Mouse (Mus musculus): ENCODE results near the gene Loxl1. TPM values are rescaled to one million over a fixed set of nuclear protein-coding genes. Genes with fewer than 3 reads are reported as not detected.

The Loxl1 gene
- polyA plus RNA-seq, 1 experiment from 2014 or later = 4.8 TPM

DNA sequence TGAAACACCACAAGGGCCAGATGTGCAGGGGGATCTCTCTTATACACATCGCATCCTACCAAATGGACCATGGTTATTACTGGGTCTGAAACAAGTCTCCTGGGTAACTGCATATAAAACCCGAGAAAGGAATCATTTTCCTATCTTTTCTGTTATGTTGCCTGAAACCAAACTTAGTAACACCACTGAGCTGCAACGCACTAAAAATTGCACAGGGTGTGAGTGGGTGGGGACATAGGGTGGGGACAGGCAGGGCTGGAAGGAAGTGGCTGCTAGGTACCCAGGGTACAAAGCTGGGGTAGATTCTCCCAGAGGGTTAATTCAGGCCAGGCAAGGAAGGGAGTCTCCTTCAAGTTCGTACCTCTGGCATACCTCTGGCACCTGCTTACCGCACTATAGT, 70.3 kb downstream of the Loxl1 start:
- WGBS = 93% methylated on average over 5 of the region's 5 CpGs

DNA sequence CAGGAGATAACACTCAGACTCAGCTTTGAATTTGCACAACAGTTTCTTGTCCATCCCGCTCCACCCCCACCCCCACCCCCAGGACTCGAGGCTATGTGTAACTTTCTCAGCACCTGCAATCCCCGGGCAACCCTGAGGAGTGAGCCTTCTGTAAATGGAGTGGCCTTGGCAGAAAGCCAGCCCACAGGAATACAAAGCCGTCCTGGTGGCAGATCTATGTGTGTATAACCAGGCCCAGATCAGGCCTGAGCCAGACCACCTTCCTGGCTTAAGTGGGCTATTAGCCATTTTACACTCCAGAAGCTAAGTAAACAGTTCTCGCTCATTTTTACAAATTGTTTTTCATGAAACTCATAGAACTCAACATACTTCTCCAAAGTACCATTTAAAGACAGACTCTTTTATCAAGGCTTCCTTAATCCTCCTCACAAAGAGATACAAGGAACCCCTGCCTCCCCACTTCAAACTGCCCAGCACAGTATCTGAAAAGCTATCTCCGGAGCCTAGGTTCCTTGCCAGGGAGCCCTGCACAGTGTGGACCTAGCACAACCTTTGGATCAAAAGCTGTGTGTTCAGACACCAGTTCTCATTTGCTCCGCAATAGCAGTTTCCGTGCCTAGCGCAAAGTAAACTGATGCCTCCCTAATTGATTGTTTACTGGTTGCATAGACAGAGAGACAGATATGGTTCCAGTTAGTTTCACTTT, 71.1 kb downstream of the Loxl1 start:
- Histone ChIP-seq H3K27me3 (no peaks in the 10 kb centered on the region), H3K27ac (peak overlapping the region; percentile 59; the same call in 1 of the 2 replicates), H3K4me1 (replicated peaks) (peaks cover 18% of the 10 kb centered on the region), H3K36me3 (no peaks in the 10 kb centered on the region), H3K9me3 (no peaks in the 10 kb centered on the region), H3K9ac (replicated peaks) (no peak overlapping the region), H3K4me3 (replicated peaks) (no peak overlapping the region), H3K4me2 (replicated peaks) (no peak overlapping the region)
- ATAC-seq = peak; percentile 69
- WGBS = 47% methylated on average over 9 of the region's 9 CpGs

More for the DNA sequence above, 70.3 kb downstream of the Loxl1 start:
- Histone ChIP-seq H3K4me1 (replicated peaks) (peaks cover 24% of the 10 kb centered on the region), H3K9ac (replicated peaks) (no peak overlapping the region), H3K27ac (no peak overlapping the region), H3K4me2 (replicated peaks) (no peak overlapping the region), H3K36me3 (no peaks in the 10 kb centered on the region), H3K9me3 (no peaks in the 10 kb centered on the region), H3K27me3 (no peaks in the 10 kb centered on the region), H3K4me3 (replicated peaks) (no peak overlapping the region)
- ATAC-seq = no peak

Other genes with a start within 250 kb of the Loxl1 start
- 8.1 and 9.9 TPM in 2 replicates for gene Stra6, start 249.4 kb downstream of the Loxl1 start, polyA plus RNA-seq (2015; fragmentation: Nextera tagmentation; extraction: Ambion mirVana)
- gene Ccdc33, start 194.4 kb downstream of the Loxl1 start, polyA plus RNA-seq (2015; fragmentation: Nextera tagmentation; extraction: Ambion mirVana) = 0.73 and 0.80 TPM in 2 replicates
- 21.4 and 25.3 TPM in 2 replicates for gene Islr, start 108.9 kb downstream of the Loxl1 start, polyA plus RNA-seq (2015; fragmentation: Nextera tagmentation; extraction: Ambion mirVana)
- gene Islr2, start 108.9 kb downstream of the Loxl1 start, polyA plus RNA-seq (2015; fragmentation: Nextera tagmentation; extraction: Ambion mirVana) = 36.8 and 51.7 TPM in 2 replicates
- gene Pml, start 63.4 kb downstream of the Loxl1 start, polyA plus RNA-seq (2015; fragmentation: Nextera tagmentation; extraction: Ambion mirVana) = 4.1 and 4.8 TPM in 2 replicates
- 94.8 and 97.2 TPM in 2 replicates for gene Stoml1, start 60.0 kb downstream of the Loxl1 start, polyA plus RNA-seq (2015; fragmentation: Nextera tagmentation; extraction: Ambion mirVana)
- gene Tbc1d21, start 57.3 kb upstream of the Loxl1 start, polyA plus RNA-seq (2015; fragmentation: Nextera tagmentation; extraction: Ambion mirVana) = not detected in 2 replicates
- gene Insyn1, start 175.4 kb upstream of the Loxl1 start, polyA plus RNA-seq (2015; fragmentation: Nextera tagmentation; extraction: Ambion mirVana) = 2.9 and 5.2 TPM in 2 replicates
- gene Cd276, start 242.3 kb upstream of the Loxl1 start, polyA plus RNA-seq (2015; fragmentation: Nextera tagmentation; extraction: Ambion mirVana) = 31.3 and 33.9 TPM in 2 replicates

Data from midbrain, embryonic 13.5 days (tissue).